Mouse (Mus musculus): Measurements from ENCODE around the gene Cntnap1.

Gene Cntnap1

GRCm38 (mm10) chr11:101196175-101196574, 25.9 kb downstream of the Cntnap1 start:
- ATAC-seq (ENCODE audit: insufficient number of reproducible peaks, low FRiP score, low TSS enrichment): no peak

DNA sequence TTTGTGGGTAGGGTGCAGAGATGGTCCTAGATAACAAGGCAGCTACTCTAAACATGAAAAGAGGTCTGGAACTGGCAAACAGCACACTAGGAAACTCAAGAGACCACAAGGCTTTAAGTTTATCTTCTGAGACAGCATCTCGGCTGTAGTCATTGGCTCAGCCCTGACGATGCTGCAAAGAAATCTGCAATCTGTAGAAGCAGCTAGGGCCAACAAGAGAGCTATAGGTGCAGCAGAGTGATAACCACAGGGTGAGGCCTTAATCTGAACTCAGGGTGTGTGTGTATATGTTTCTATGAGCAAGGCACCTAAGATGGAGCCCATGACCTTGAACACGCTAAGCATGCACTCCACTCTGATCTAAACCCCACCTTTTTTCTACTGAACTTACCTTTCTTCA, 29.2 kb downstream of the Cntnap1 start:
- no peak for ATAC-seq (ENCODE audit: insufficient number of reproducible peaks, low FRiP score, low TSS enrichment)

- ATAC-seq (ENCODE audit: insufficient number of reproducible peaks, low FRiP score, low TSS enrichment): peak; percentile 61; the same call in 1 of the 2 replicates
Observed at GRCm38 (mm10) chr11:101200986-101201385, 30.7 kb downstream of the Cntnap1 start.

DNA sequence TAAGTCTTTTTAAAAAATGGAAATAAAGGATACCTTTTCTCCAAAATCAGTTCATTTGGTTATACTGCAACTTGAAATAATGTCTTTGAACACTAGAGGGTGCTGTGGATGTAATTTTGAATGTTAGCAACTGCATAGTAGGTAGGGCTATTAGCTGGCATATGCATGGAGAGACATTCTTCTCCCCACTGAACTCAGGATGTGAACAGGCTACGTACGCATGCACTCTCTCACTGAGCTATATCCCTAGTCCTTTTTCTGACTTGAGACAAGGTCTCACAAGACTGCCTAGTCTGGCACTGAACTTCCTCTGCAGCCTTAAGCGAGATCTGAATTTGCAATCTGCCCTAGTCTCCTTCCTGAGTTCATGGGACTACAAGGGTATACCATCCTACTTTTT, 41.6 kb downstream of the Cntnap1 start:
- ATAC-seq (ENCODE audit: insufficient number of reproducible peaks, low FRiP score, low TSS enrichment): no peak

DNA sequence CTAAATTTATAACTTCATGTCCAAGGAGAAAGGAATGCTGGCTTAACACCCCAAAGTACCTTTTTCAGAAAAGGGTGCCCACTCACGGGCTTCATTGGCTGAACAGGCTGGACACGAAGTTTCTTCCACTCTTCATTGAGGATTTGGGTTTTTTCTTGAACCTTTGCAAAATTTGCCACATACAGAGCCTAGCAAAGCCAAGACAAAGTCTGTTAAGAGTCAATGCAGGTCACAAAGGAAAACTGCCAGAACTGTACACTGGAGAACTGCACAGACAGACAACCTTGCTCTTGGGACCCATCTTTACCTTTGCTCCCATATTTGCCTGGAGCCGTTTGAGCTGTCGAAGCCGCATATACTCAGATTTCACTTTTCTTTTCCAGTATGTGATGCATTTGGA, 46.6 kb downstream of the Cntnap1 start:
- ATAC-seq (ENCODE audit: insufficient number of reproducible peaks, low FRiP score, low TSS enrichment): no peak

DNA sequence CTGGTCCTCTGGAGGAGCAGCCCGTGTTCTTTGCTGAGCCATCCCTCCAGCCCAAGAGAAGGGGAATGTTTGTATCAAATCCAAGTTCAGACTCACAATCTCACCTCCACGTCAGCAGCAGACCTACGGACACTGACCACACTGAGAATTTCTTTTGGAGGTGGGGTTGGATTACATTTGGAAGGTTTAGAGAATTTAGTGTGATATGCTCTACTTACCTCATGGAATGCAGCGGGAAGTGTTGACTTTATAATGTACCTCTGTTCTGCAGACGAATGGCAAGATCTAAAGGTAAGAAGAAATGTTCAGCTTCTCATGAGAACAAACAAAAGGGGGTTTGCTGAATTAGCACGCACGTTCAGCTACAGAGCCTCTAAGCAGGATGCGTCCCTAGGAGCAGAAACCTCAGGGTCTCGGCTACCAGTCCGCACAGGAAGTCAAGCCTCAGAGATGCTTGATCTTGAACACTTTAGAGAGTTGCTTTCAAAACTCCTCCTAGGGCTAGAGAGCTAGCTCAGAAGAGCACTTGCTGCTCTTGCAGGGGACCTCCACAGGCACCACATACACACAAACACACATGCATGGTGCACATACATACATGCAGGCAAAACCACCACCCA, 48.2 kb downstream of the Cntnap1 start:
- ATAC-seq (ENCODE audit: insufficient number of reproducible peaks, low FRiP score, low TSS enrichment): no peak

DNA sequence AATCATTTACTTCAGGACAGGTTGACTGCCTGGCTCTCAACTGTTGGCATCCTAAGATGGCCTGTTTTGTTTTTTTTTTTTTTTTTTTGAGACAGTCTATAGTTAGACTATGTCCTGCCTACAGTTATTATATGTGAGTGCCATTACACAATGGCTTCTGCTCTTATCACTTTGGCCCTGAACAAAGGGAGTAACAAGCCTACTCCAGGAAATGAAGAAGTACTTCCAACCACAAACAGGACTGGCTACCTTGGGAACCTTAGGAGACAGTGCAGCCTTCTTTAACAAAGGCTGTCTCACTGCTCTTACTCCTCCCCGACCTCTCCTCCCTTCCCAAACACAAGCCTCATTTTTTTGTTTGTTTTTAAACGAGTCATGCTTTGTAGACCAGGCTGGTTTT, 50.5 kb downstream of the Cntnap1 start:
- ATAC-seq (ENCODE audit: insufficient number of reproducible peaks, low FRiP score, low TSS enrichment): no peak

DNA sequence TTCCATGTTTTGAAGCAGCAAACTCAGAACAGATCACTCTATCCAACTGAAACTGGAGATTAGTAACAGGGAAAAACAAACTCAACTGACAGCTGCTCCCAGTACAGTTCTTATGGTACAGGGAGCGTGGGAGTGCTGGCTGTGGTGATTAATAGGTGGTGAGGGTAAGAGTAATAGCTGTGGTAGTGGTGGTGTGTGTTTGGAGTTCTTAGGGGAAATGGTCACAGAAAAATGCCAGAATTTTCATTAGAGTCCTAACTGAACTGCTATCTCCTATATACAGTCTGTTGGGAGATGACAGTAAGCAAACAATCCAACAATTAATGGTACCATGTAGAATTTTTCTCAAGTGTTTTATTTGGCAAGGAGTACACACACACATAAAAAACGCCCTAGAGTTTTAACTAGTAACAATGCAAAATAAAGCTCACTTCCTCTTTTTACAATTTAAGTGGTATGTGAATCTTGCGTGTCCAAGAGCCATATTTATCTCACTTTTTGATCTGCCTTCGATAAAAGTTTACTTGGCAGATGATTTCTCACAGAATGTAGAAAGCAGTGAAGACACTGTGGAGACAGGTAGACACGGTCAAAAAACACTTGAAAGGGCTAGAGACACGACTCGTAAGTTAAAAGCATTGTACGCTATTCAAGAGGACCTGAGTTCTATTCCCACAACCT, 51.1 kb downstream of the Cntnap1 start:
- ATAC-seq (ENCODE audit: insufficient number of reproducible peaks, low FRiP score, low TSS enrichment): no peak

DNA sequence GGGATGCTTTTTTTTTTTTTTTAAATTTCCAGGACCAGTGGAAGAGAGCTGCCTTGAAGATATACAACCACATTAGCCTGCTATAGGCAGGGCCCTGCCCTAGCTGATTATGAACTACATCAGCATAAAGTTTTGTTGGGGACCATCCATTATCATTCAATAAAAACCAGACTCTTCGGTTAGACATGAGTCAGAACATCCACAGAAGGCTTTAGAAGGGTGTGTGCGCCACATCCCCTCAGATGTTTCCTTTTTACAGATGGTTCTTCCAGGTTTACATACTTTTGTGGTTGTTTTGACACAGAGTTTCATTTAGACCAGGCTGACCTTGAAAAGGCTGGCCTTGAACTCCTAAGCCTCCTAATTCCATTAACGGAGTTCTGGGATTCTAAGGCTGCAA, 54.0 kb downstream of the Cntnap1 start:
- no peak for ATAC-seq (ENCODE audit: insufficient number of reproducible peaks, low FRiP score, low TSS enrichment)

- no peak for ATAC-seq (ENCODE audit: insufficient number of reproducible peaks, low FRiP score, low TSS enrichment)
Observed at GRCm38 (mm10) chr11:101225331-101226064, 55.2 kb downstream of the Cntnap1 start.

DNA sequence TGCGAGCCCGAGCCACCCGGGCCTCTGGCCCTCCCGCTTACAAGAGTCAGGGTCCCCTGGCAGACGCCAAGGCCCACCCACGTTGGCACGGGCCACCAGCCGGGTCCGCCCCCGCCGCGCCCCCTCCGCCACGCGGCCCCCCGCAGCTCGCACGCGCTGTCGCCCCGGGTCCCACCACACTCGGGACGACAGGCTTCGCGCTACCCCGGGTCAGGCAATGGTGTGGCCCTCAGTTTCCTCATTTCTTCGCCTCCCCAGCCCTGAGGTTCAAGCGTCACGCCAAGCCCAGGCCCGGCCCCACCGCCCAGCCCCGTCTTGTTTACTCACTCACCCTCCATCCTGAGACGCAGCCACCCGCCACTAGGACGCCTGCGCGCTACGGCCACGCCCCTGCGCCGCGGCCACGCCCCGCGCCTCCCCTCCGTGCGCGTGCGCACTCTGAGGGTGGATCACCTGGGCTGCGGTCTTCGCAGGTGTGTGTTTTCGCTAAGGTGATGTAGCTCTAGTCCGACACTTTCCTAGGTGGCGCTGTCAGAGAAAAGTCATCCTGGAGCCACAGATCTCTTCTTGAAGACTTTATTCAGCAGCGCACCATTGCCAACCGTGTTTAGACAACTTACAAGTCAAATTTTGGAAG, 55.9 kb downstream of the Cntnap1 start, which contains the start of gene Ezh1:
Ezh1 (minus strand) TSS at position 399 of the 637 bp plus-strand sequence.
- ATAC-seq (ENCODE audit: insufficient number of reproducible peaks, low FRiP score, low TSS enrichment): peak; percentile 78; the same call in 1 of the 2 replicates

DNA sequence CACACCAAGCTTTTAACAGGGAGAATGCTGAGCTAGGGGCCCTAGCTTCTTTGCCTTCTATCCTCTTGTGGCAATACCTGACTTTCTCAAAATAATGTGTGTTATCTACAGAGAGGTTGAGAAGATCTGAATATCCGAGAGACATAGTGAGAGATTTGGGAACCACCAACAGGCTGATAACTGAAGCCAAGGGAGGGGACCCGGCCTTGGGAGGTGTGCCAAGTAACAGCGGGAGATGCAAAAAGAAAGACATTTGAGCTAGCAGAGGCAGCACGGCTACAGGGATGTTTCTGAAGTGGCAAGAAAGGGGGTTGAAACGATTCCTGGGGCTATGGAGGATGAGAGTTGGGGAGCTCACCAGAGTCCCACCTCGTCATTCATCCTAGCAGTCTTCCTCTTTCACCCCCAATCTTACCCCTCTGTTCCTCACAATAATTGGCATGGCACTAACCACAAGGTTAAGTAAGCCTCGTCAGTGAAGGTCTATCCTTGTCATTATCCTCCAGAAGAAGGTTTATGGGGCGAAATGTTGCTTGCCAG, 59.1 kb downstream of the Cntnap1 start:
- no peak for ATAC-seq (ENCODE audit: insufficient number of reproducible peaks, low FRiP score, low TSS enrichment)

- ATAC-seq (ENCODE audit: insufficient number of reproducible peaks, low FRiP score, low TSS enrichment): no peak
Observed at GRCm38 (mm10) chr11:101230061-101230511, 59.8 kb downstream of the Cntnap1 start.

GRCm38 (mm10) chr11:101230526-101230925, 60.2 kb downstream of the Cntnap1 start:
- ATAC-seq (ENCODE audit: insufficient number of reproducible peaks, low FRiP score, low TSS enrichment): no peak

DNA sequence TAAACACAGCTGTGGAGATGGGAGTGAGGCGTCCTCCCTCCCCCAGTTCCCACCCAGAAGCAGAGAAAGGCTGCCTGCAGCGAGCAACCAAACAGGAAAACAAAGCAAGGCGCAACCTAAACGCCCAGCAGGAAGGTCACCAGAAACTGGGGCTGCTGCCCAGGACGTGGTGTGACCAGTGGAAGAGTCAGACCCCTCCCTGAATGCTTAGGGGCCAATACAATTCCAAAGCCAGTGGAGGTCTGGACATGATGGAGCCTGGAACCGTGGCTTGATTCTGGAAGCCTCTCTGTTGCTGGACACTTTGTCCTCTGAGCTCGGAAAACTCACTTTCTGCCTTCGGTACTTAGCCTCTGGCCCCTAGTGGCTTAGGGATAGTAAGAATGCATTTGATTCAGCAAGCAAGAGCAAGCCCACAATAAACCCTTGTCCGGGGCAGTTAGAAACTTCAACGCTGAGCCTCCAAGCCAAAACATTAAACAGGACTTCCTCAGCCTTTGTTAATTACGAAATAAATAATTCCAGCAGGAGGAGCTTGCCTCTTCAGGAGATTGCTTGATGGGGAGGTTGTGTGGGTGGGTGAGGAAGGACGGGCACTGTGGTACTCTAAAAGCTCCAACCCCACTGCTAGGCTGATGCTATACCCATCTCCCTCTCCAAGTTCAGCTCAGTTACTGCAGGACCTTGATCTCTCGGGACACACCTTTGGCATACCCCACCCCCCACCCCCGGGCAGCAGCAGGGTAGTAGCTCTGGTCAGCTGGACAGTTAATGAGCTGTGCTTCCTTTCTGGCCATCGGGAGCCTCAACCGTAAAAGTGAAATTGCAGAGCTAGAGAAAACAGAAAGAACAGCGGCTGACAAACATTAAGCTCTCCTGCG, 60.9 kb downstream of the Cntnap1 start:
- ATAC-seq (ENCODE audit: insufficient number of reproducible peaks, low FRiP score, low TSS enrichment): no peak

- no peak for ATAC-seq (ENCODE audit: insufficient number of reproducible peaks, low FRiP score, low TSS enrichment)
Observed at GRCm38 (mm10) chr11:101232010-101232839, 61.9 kb downstream of the Cntnap1 start.

GRCm38 (mm10) chr11:101233240-101233639, 62.9 kb downstream of the Cntnap1 start:
- ATAC-seq (ENCODE audit: insufficient number of reproducible peaks, low FRiP score, low TSS enrichment): no peak

- ATAC-seq (ENCODE audit: insufficient number of reproducible peaks, low FRiP score, low TSS enrichment): no peak
Observed at GRCm38 (mm10) chr11:101234124-101234523, 63.8 kb downstream of the Cntnap1 start.

DNA sequence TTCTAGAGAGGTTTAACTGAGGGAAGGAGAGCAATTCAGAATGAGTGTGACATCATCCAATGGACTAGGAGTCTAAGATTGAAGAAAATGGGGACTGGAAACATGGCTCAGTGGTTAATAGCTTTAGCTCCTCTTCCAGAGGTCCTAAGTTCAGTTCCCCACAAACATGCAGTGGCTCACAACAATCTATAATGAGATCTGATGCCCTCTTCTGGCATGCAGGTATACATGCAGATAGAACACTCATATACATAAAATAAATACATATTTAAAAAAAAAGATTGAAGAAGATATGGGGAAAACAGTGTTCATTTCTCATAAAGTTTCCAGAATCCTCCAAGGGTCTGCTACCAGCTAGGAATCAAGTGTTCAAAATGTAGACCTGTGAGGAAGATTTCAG, 65.1 kb downstream of the Cntnap1 start:
- ATAC-seq (ENCODE audit: insufficient number of reproducible peaks, low FRiP score, low TSS enrichment): no peak
